Mouse (Mus musculus) C2C12 (cell line): Measurements from ENCODE around the gene Agrp.

Experiments used
- CEBPB ChIP-seq: IDR thresholded peaks from one replicate; pipeline ENCODE4 v1.6.1; 2011; ENCODE audit warnings: low read depth, mild to moderate bottlenecking, control low read depth, moderate library complexity
- CTCF ChIP-seq: IDR thresholded peaks from one replicate; pipeline ENCODE4 v1.5.1; 2011; ENCODE audit not compliant: control insufficient read depth, insufficient read depth, insufficient read length
- FOSL1 ChIP-seq: IDR thresholded peaks from one replicate; pipeline ENCODE4 v1.8.0; 2011; ENCODE audit warnings: mild to moderate bottlenecking, low read length; ENCODE audit not compliant: poor library complexity, insufficient read depth, severe bottlenecking
- MAX ChIP-seq: IDR thresholded peaks from one replicate; pipeline ENCODE4 v1.6.1; 2011; ENCODE audit warnings: mild to moderate bottlenecking, control low read depth
- MYOD1 ChIP-seq: IDR thresholded peaks from one replicate; pipeline ENCODE4 v1.6.1; 2011; ENCODE audit warnings: low read depth; ENCODE audit not compliant: control insufficient read depth, insufficient read length
- MYOG ChIP-seq: IDR thresholded peaks from one replicate; pipeline ENCODE4 v1.6.1; 2011; ENCODE audit not compliant: control insufficient read depth, insufficient read length; ENCODE audit errors: extremely low read depth
- USF1 ChIP-seq: IDR thresholded peaks from one replicate; pipeline ENCODE4 v1.6.1; 2011; ENCODE audit warnings: low read depth, mild to moderate bottlenecking, control low read depth, moderate library complexity

DNA sequence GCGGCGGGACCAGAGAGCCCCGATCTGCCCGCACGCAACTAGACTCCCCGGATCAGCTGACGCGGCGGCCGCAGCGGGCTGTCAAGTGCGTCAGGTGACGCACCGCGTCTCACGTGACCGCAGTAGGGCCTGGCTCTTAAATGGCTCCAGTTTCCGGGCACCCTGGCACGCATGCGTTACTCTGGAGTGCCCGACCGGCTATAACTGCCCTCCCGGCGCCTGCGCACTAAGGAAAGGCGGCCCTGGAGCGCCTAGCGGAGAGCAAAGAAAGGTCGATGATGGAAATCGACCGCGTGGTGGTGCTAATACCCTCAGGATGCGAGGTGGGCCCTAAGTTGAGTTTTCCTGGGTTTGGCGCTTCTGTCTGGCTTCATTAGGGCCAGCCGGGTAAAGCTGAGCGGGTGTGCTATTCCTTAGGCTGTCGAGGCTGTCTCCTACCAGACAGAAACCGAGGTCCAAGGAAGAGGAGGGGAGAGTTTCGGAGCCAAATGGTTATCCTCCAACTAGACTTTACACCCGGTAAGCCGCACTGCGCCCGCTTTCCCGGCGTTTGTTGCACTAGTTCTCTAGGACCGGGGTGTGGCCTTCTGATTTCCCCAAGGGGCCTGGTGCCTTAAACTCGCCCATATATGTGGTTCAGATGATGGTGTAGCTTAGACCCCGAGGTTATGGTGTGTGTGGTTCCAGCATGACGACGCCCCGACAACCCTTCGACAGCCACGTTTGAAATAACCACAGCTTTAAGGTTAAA is 71.1 kb downstream of the Agrp start, which contains the start of gene Atp6v0d1:
- no peak for TF ChIP-seq MYOG
- peak; percentile 95 for TF ChIP-seq USF1
- TF ChIP-seq MAX, result peak; percentile 71
- TF ChIP-seq CTCF, result peak; percentile 87
- no peak for TF ChIP-seq MYOD1
- TF ChIP-seq CEBPB, result no peak
- no peak for TF ChIP-seq FOSL1
